Mouse (Mus musculus) liver (tissue): ENCODE data around the gene Fam71b.

Experiments used
- DNase-seq: peaks from one replicate; pipeline ENCODE4 v3.0.0-alpha.2; 2020; ENCODE audit warnings: mixed read lengths

The Fam71b gene

DNA sequence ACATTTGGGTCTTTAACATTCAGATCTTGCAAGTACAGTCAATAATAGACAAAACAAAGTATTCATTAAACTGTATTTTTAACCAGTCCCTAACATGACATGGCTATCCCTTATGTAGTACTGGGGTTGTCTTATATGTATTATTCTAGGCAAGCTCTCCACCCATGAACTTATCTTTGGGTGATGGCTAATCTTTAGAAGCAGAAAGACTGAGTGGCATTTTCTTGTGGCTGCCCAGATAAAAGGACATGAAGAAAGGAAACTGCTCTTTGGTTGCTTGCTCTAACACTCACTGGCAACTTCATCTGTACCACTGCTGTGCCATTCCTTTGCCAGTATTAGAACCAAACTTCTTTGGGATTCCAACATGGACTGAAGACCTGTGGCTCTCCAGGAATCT, 39.0 kb downstream of the Fam71b start:
- peak; percentile 11 for DNase-seq

DNA sequence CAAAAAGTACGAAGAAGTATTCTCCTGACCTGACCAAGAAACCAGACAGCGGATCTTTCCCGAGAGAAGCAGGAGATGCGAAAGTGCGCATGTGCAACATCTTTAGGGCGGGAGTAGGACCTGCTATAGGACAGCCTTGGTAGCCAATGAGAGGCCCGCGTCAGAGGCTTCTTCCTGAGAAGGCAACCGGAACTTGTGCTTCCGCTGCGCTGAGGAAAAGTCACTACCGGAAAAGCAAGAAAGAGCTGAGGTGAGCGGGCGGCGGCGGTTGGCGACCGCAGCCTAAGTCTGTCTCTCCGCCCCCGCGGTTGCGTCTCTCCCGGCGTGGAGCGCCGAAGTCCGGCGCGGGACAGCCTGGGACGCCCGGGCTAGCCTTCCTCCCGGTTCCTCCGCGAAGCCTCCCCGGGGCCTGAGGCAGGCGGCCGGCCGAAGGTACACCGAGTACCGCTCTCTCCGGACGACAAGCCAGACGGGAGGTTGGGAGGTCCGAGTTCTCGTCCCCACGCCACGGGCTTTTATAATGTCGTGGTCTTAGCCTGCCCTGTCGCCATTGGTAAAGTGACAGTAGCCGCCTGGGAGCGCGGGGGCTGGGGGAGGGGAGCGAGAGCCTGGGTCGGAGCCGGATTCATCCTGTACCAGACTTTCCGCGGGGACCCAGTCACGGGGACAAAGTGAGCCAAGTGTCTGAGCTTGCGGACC, 40.5 kb downstream of the Fam71b start, which contains the start of gene Med7:
Gene Med7, plus strand, starts transcription at position 166 of the 699 bp plus-strand sequence.
- DNase-seq: peak; percentile 97

DNA sequence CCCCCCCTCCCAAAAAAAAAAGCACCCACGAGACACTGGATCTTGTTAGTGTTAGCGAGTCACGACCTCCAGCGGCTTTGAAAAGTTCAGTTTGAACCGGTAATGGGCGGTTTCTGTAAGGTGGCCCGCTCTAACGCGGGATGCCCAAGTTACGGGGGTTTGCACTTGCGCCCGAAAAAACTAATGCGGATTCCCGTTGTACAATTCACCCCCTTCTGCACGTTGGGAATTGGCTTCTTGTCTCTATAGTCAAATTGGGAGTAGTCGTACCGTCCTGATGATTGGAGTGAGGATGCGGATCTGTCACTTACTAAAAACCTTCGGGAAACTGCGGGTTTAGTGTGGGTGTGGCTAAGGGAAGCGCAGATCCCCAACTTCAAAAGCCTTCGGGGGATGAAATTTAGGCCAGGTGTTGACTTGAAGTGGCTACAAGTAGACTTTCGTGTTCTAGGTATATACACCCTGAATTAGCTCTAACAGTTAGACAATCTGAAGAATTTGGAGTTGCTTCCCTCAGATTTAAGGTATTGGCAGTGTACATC, 41.2 kb downstream of the Fam71b start:
- DNase-seq: peak; percentile 67

DNA sequence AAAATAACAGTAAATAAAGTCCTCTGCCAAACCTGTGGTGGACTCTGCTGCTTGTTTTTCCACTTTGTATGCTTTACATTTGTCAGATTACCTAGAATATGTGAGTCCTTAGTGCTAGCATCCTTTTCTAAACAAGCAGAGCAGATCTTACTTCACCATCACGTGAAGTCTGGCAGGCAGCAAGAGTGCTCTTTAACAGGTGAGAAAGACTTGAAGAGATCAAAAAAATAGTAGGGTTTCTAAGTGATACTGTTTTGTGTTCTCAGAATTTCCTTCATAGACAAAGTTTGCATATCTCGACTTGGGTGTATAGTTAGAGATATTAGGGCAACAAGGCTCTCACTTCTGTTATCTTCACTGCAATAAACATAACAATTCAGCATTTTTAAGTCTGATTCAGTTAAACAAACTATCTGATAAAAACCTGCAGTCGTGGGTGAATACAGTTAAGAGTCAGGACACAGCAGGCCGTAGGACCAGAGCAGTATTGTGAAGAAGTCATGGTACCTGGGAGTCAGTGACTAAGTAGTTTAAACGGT, 42.7 kb downstream of the Fam71b start:
- DNase-seq: no peak

DNA sequence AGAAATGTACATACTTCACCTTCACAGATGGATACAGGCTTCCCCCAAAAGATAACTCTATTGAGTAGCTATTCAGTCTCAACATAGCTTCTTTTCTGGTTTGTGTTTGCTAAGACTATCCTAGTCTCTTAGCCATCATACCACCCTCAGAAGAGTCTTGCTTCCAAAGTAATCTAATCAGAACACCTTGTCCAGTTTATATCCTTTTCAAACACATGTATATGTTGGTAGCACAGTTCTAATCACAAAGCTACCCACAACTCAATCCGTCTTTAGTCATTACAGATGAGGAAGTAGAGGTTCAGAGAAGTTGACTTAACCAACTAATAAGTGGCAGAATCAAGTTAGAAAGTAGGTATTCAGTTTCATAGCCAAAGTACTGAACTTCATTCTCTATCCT, 45.4 kb downstream of the Fam71b start:
- no peak for DNase-seq

DNA sequence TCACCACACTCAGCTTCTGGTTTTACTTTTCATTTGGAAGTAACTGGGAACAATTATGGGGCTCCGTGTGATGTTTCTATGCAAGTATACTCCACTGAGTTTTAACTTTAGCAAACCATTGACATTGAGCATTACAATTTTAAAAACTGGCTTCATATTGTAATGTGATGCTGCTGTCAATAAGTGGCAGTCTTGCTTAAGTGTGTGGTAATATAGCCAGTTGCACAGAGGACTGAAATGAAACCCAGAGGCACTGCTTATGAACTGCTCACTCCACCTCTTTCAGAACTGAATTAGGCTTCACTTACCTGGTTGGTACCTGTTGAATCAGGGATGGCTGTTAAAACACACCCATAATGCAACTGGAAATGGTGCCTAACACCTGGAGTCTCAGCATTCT, 46.8 kb downstream of the Fam71b start:
- no peak for DNase-seq

DNA sequence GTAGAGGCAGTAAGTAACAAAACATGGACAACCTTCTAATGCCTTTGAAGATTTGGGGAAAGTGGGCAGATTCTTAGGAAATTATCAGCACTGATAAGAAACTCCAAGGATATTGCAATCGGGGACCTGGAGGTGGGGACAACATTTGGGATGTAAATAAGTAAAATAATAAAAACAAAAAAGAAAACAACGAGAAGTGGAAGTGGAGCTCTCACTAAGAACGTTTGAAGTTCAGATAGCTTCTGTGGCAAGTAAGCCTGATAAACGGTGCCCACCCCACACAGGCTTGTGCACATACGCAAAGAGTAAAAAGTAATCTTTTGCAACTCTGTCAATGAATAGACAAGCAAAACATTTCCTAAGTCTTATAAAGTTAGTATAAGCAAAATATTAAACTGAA, 47.6 kb downstream of the Fam71b start:
- no peak for DNase-seq

DNA sequence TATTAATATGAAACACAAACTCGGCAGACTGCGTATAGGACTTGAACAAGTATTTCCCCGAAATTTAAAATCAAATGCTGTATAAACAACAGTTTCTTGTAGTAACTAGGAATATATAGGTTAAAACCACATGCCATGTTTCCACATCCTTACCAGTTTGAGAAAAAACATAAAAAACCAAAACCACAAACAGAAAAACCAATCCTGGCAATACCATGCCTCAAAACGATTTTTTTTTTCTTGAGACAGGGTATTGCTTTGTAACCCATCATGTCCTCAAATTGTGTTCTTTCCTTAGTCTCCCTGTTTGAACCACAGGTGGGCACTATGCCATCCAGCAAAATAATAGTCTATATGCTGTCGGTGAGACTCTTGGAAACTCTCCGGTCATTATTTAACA, 49.8 kb downstream of the Fam71b start:
- no peak for DNase-seq

DNA sequence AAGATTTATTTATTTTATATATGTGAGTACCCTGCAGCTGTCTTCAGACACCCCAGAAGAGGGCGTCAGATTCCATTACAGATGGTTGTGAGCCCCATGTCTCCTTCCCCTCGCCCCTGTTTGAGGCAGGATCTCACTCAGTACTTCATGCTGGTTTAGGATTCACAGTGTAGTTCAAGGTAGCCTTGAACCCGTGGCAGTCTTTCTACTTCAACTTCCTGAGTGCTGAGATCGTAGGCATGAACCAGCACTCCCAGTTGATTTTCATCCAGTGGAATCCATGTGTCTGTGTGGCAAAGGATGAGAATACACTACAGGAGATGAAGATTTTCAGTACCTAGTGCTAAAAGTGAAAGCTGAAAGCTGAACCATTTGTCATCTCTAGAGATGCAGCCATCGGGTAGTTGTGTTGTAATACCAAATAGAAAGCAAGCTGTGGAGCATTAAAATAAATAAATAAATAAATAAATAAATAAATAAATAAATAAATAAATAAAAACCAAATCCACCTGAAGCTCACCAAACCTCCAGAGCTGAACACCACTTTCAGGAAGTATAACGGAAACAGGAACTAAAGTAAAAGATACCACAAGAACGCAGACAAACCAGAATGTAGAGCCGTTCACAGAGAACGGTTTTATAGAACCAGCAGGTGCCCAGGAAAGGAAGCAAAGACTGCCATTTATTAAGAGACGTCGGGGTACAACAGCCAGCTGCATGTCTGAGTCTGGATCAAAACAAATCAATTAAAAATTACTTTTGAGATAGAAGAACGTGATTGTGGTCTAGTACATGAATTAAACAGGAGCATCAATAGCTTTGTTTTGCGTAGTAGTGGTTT, 51.5 kb downstream of the Fam71b start:
- DNase-seq: no peak

DNA sequence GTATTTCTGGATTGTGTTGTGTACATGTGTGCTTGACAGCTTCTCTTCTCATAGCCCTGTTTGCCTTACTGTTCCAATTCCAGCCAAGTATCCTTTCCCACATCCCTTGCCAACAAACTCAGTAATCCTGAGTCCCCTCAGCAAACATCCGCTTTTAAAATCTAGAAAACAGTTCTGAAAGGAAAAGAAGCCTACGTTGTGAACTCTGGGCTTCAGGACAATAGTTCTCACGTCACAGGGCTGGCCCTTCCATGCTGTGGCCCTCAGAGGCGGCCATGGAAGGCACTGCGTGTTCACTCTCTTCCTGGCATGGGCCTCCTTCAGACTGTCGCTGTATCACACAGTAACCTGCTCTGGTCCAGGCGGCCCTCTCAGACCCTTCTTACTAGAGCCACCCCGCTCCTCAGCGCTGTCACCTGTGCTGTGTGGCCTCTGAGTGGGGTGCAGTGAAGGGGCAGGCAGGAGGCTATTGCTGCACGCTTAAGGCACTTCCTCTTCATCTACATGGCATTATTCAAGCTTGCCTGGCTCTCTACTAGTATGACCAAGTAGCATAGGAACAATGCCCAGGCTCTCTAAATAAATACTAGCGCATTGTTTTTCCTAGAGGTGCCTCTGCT, 53.2 kb downstream of the Fam71b start:
- no peak for DNase-seq

DNA sequence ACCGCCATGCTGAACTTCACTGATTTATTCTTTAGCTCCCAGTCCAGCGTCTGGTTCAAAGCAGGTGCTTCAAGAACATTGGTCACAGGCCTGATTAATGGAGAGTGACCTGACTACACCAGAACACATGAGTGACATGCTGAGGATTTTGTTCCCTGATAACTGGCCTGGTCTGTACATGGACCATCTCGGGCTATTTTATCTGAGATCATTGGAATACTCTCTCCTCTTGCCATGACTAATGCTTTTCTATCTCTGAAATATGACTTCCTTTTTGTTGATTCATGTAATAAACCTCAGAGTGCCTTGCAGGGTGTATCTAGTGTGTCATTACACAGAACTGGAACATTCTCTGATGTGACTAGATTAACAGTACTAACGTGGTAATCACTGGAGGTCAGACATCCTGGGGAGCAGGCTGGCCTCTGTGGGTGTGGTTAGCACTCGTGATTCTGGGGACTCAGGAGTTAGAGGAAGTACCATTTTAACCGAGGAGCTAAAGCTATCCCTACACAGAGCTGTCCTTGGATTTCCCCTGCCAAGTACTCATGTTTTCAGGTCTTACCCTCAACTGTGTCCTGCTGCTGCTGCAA, 58.2 kb downstream of the Fam71b start, which contains the start of gene Havcr2:
Gene Havcr2, plus strand, starts transcription at position 483 of the 593 bp plus-strand sequence.
- DNase-seq: peak; percentile 56
